Mouse (Mus musculus) forebrain, embryonic 11.5 days (tissue): ENCODE data around the gene Dpy19l3. TPM values are rescaled to one million over a fixed set of nuclear protein-coding genes. Genes with fewer than 3 reads are reported as not detected.
A peak's percentile ranks its signal among the peaks of the same experiment; 100 is the strongest.

Experiments used
- ATAC-seq: fragments of 200-750 bp; cut with Nextera tagmentation; replicated peaks from 2 replicates; pipeline ENCODE4 v1.8.0; 2017; ENCODE audit warnings: moderate TSS enrichment; ENCODE audit not compliant: low FRiP score
- DNase-seq: peaks from one replicate; pipeline ENCODE4 v3.0.0-alpha.2; 2017; ENCODE audit warnings: low spot score
- H3K27ac ChIP-seq: fragments of 300-500 bp; sonication (generic); 2 replicates; pipeline ENCODE4 v1.5.1; 2014; ENCODE audit warnings: low read depth, low read length
- H3K27me3 ChIP-seq: fragments of 300-500 bp; sonication (generic); 2 replicates; pipeline ENCODE4 v1.6.1; 2014; ENCODE audit warnings: mild to moderate bottlenecking, low read length, mixed read lengths; ENCODE audit not compliant: control insufficient read depth, insufficient read depth
- H3K36me3 ChIP-seq: fragments of 300-500 bp; sonication (generic); 2 replicates; pipeline ENCODE4 v1.6.1; 2014; ENCODE audit warnings: mild to moderate bottlenecking, low read length, moderate library complexity, mixed read lengths; ENCODE audit not compliant: control insufficient read depth, insufficient read depth
- H3K4me1 ChIP-seq: fragments of 300-500 bp; sonication (generic); replicated peaks from 2 replicates; pipeline ENCODE4 v1.6.1; 2014; ENCODE audit warnings: low read length, mixed read lengths; ENCODE audit not compliant: control insufficient read depth, insufficient read depth
- H3K4me2 ChIP-seq: fragments of 300-500 bp; sonication (generic); 2 replicates; pipeline ENCODE4 v1.6.1; 2014; ENCODE audit warnings: low read depth, mild to moderate bottlenecking, low read length, moderate library complexity, mixed read lengths; ENCODE audit not compliant: severe bottlenecking
- H3K4me3 ChIP-seq: fragments of 300-500 bp; sonication (generic); 2 replicates; pipeline ENCODE4 v1.5.1; 2014; ENCODE audit warnings: low read depth, low read length
- H3K9ac ChIP-seq: fragments of 300-500 bp; sonication (generic); 2 replicates; pipeline ENCODE4 v1.6.1; 2014; ENCODE audit warnings: low read length
- H3K9me3 ChIP-seq: fragments of 300-500 bp; sonication (generic); 2 replicates; pipeline ENCODE4 v1.6.1; 2016; ENCODE audit warnings: low read length, mixed read lengths; ENCODE audit not compliant: control insufficient read depth
- WGBS: fragments of 180-500 bp; shearing (Covaris S2); extraction: QIAGEN DNeasy Blood & Tissue Kit; methylation state at CpG from one replicate; pipeline ENCODE4 v1.1.7; 2014; 5-methylcytosine and 5-hydroxymethylcytosine counted together
- polyA plus RNA-seq: library from polyadenylated mRNA; unstranded; fragments of >200 nt; fragmentation: Nextera tagmentation; extraction: Ambion mirVana; gene quantifications from 2 replicates; pipeline ENCODE4 v1.2.1, GENCODE M21; 2014

The Dpy19l3 gene
- polyA plus RNA-seq, 1 experiment from 2014 or later, result 36.7 TPM

- peak; percentile 86 for ATAC-seq
- Histone ChIP-seq H3K4me2 (no peak overlapping the region; the same call in 1 of the 2 replicates), H3K9me3 (peaks cover 4% of the 10 kb centered on the region; the same call in 1 of the 2 replicates), H3K27me3 (no peaks in the 10 kb centered on the region), H3K4me1 (peaks cover 20% of the 10 kb centered on the region; the same call in 1 of the 2 replicates), H3K4me3 (no peak overlapping the region), H3K36me3 (no peaks in the 10 kb centered on the region), H3K27ac (peak overlapping the region; percentile 88), H3K9ac (peak overlapping the region; percentile 25)
- peak; percentile 85 for DNase-seq
- 16% methylated on average over 18 of the region's 18 CpGs for WGBS
These were observed 85.9 kb downstream of the Dpy19l3 start for GRCm38 (mm10) chr7:35668066-35669041.

GRCm38 (mm10) chr7:35663790-35664376, 90.4 kb downstream of the Dpy19l3 start:
- Histone ChIP-seq H3K27ac (no peak overlapping the region), H3K27me3 (no peaks in the 10 kb centered on the region), H3K9me3 (peaks cover 7% of the 10 kb centered on the region; the same call in 1 of the 2 replicates), H3K4me3 (no peak overlapping the region), H3K4me1 (peaks cover 14% of the 10 kb centered on the region; the same call in 1 of the 2 replicates), H3K36me3 (no peaks in the 10 kb centered on the region), H3K9ac (no peak overlapping the region), H3K4me2 (no peak overlapping the region)
- DNase-seq (peak; percentile 67), ATAC-seq (peak; percentile 24; the same call in 1 of the 2 replicates)
- WGBS, result 41% methylated on average over 16 of the region's 16 CpGs

- peak; percentile 68 for DNase-seq
- H3K9me3 ChIP-seq, result peaks cover 3% of the 10 kb centered on the region; the same call in 1 of the 2 replicates
- WGBS, result 61% methylated on average over 3 of the region's 3 CpGs
These were observed 95.1 kb downstream of the Dpy19l3 start for GRCm38 (mm10) chr7:35659173-35659572.

GRCm38 (mm10) chr7:35657829-35658228, 96.4 kb downstream of the Dpy19l3 start:
- H3K4me1 ChIP-seq, result no peaks in the 10 kb centered on the region
- H3K27me3 ChIP-seq, result no peaks in the 10 kb centered on the region
- no peak overlapping the region for H3K9ac ChIP-seq
- H3K4me3 ChIP-seq, result no peak overlapping the region
- H3K4me2 ChIP-seq, result no peak overlapping the region
- DNase-seq (no peak), ATAC-seq (no peak)
- peaks cover 3% of the 10 kb centered on the region; the same call in 1 of the 2 replicates for H3K9me3 ChIP-seq
- H3K27ac ChIP-seq, result no peak overlapping the region
- WGBS, result 44% methylated on average over 6 of the region's 6 CpGs
- H3K36me3 ChIP-seq, result no peaks in the 10 kb centered on the region

More at GRCm38 (mm10) chr7:35659173-35659572, 95.1 kb downstream of the Dpy19l3 start:
- no peak overlapping the region for H3K27ac ChIP-seq
- peaks cover 7% of the 10 kb centered on the region; the same call in 1 of the 2 replicates for H3K4me1 ChIP-seq
- ATAC-seq, result no peak
- no peaks in the 10 kb centered on the region for H3K27me3 ChIP-seq
- no peak overlapping the region for H3K4me3 ChIP-seq
- no peak overlapping the region for H3K9ac ChIP-seq
- H3K4me2 ChIP-seq, result no peak overlapping the region
- no peaks in the 10 kb centered on the region for H3K36me3 ChIP-seq

GRCm38 (mm10) chr7:35651583-35652270, 102.5 kb downstream of the Dpy19l3 start:
- Histone ChIP-seq H3K4me2 (no peak overlapping the region), H3K36me3 (no peaks in the 10 kb centered on the region), H3K27ac (no peak overlapping the region), H3K4me3 (no peak overlapping the region), H3K4me1 (no peaks in the 10 kb centered on the region; the same call in 1 of the 2 replicates), H3K9ac (no peak overlapping the region), H3K9me3 (no peaks in the 10 kb centered on the region; the same call in 1 of the 2 replicates), H3K27me3 (no peaks in the 10 kb centered on the region)
- ATAC-seq (no peak), DNase-seq (no peak)
- WGBS, result 82% methylated on average over 10 of the region's 10 CpGs

- no peak for DNase-seq
- Histone ChIP-seq H3K9me3 (no peaks in the 10 kb centered on the region; the same call in 1 of the 2 replicates), H3K36me3 (no peaks in the 10 kb centered on the region), H3K4me3 (no peak overlapping the region), H3K27ac (no peak overlapping the region), H3K4me2 (no peak overlapping the region), H3K4me1 (no peaks in the 10 kb centered on the region; the same call in 1 of the 2 replicates), H3K27me3 (no peaks in the 10 kb centered on the region), H3K9ac (no peak overlapping the region)
- ATAC-seq, result no peak
- WGBS, result 71% methylated on average over 11 of the region's 11 CpGs
These were observed 103.4 kb downstream of the Dpy19l3 start for GRCm38 (mm10) chr7:35650716-35651410.

GRCm38 (mm10) chr7:35649071-35649470, 105.2 kb downstream of the Dpy19l3 start:
- ATAC-seq, result no peak
- 47% methylated on average over 3 of the region's 3 CpGs for WGBS

More at GRCm38 (mm10) chr7:35649071-35649470, 105.2 kb downstream of the Dpy19l3 start:
- H3K27me3 ChIP-seq, result no peaks in the 10 kb centered on the region
- DNase-seq, result no peak
- no peak overlapping the region for H3K4me2 ChIP-seq
- H3K36me3 ChIP-seq, result no peaks in the 10 kb centered on the region
- H3K9me3 ChIP-seq, result no peaks in the 10 kb centered on the region; the same call in 1 of the 2 replicates
- no peak overlapping the region for H3K27ac ChIP-seq
- H3K4me1 ChIP-seq, result no peaks in the 10 kb centered on the region; the same call in 1 of the 2 replicates
- no peak overlapping the region for H3K9ac ChIP-seq
- H3K4me3 ChIP-seq, result no peak overlapping the region
